Mouse (Mus musculus): ENCODE results near the gene Prkab1.

The Prkab1 gene

GRCm38 (mm10) chr5:116017391-116017790, 6.9 kb downstream of the Prkab1 start:
- no peak for DNase-seq

GRCm38 (mm10) chr5:116016542-116016941, 7.8 kb downstream of the Prkab1 start:
- DNase-seq: no peak

DNA sequence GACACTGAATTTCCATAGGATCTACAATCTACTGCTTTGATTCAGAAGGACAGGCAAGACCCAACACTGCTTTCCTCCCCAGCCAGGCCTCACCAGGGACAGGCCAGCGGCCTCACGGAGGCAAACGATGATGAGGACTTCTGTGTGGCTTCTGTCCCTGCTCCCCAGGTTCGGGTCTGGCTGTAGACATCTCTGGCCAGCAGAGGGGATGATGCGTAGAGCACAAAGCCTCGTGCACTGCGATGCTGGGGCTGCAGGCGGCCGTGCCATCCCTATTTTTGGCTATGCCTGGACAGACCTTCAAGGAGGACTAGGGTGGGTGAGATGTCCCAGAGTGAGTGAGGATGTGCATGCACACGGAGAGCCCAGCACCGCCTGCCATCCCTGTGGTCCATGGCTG, 10.1 kb downstream of the Prkab1 start:
- DNase-seq: no peak

DNA sequence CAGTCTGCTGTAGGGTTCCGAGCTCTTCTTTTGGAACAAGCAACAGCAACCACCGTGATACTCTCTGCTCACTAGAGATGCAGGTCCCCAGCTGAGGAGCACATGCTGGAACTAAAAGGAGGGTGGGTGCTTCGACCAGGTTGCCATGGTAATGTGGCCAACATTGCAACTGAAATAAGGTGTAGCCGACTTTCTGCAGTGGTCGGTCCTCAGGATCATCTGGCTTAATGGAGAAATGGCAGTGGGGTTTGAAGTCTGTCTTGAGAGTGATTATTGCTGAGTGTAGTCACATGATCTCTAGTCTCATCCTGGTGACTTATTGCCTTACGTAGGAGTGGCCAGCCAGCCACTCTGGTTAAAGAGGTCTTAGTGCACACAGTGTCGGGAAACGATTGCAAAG, 10.5 kb downstream of the Prkab1 start:
- DNase-seq: no peak

DNA sequence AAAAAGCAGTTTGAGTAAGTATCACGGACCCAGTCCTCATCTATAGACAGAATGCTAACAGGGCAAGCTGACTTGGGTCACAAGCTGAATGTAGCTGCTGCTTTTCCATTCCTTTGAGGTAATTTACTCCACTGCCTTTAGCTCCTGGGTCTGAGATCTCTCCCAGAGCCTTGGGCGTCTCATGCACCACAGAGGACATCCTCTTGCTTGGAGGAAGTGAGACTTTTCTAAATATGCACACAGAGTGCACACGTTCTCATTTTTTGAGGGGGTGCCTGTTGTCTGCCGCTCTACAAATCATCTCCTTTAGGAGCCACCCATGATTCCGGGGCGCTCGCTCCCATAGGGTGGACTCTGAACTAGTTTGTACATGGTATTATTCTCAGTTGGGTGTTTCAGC, 11.8 kb downstream of the Prkab1 start:
- DNase-seq: no peak

GRCm38 (mm10) chr5:116011700-116012099, 12.6 kb downstream of the Prkab1 start:
- no peak for DNase-seq

GRCm38 (mm10) chr5:116009884-116010627, 14.3 kb downstream of the Prkab1 start:
- no peak for DNase-seq

- no peak for DNase-seq
Measured at GRCm38 (mm10) chr5:116009091-116009851, 15.0 kb downstream of the Prkab1 start.

DNA sequence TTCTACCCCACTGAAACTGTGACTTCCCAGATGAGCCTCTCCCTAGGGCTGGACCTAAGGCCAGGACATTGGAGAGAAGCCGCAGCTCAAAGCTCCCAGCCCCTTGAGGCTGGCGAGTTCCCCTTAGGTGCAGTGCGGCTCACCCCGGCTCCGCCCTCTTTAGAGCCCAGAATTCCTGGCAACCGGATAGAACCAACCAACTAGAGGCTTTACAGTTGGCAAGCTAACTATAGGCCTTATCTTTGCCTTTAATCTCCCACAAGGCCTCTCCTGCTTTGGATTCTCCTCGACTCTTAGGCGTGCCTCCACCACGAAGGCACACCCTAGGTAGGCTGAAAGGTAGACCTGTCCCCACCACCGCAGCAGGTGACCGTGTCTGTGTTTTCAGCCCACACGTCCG, 16.6 kb downstream of the Prkab1 start:
- no peak for DNase-seq

GRCm38 (mm10) chr5:116006324-116007099, 17.8 kb downstream of the Prkab1 start:
- DNase-seq: no peak

DNA sequence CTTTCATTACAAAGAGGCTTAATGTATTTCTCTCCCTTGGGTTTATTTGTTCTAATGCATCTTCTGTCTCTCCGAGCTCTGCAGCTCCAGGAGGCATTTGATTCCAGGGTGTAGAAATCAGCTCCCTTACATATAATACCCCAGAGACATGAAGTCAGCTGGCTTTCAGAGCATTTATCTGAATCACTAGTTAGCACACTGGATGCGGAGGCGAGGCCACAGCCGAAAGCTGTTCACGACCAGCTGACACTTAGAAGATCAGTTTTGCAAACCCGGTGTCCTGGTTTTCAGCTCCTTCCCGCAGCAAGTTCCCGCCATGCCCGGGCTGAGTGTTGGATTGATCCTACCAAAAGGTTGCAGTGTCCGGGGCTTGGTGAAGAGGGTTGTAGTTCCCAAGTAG, 20.0 kb downstream of the Prkab1 start:
- no peak for DNase-seq

DNA sequence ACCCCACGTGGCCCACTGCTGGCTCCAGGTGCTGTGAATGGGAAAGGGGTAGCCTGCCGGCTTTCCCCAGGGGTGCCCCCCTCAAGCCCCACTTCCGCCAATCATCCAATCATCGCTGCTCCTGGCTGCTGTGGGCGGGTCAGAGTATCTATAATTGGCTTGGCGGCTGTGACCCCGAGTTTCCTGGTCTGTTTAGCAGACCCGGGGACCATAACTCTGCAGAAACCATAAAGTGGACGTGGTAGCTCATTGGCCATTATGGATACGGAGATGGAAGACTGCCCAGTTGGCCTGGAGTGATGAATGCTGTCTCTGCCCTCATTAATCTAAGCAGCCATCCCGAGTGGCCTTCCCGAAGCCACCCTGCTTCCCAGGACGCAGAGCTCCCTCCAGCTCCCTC, 20.5 kb downstream of the Prkab1 start:
- DNase-seq: no peak

GRCm38 (mm10) chr5:116003154-116003553, 21.2 kb downstream of the Prkab1 start:
- no peak for DNase-seq

DNA sequence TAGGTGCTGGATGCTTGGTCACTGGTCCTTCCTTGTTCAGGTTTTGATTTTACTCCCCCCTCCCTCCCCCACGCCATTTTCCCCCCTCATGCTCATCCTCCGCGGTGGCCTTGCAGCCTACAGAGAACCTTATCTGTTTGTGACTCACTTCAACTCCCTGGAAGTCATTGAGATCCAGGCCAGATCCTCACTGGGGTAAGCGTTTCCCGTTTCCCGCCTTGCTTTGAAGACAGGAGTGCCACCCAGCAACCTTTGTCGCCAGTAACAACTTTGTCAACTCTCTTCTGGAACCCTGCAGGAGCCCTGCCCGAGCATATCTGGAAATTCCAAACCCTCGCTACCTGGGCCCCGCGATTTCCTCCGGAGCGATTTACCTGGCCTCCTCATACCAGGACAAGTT, 26.9 kb downstream of the Prkab1 start:
- DNase-seq: no peak

- peak; percentile 44 for DNase-seq
Measured at GRCm38 (mm10) chr5:115994101-115994500, 30.2 kb downstream of the Prkab1 start.

GRCm38 (mm10) chr5:115991717-115992116, 32.6 kb downstream of the Prkab1 start:
- no peak for DNase-seq

DNA sequence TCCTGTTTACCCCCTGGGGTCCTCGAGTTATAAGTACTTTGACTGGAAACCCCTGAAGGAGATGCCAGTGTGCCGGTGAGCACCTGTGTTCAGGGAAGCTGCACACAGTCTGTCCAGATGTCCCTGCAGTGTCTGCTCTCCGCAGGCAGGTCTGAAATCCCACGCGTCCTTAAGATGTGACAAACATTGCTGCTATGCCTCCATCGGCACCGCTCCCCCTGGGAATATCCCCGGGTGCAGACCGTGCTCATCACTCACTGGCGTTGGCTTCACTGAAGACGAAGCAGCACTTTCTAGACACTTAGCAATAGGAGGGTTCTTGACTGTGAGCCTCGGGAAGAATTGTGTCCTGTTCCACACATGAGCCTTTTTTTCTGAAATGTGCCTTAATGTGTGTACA, 37.0 kb downstream of the Prkab1 start:
- DNase-seq: no peak

- DNase-seq: peak; percentile 39
Measured at GRCm38 (mm10) chr5:115985101-115985500, 39.2 kb downstream of the Prkab1 start.

DNA sequence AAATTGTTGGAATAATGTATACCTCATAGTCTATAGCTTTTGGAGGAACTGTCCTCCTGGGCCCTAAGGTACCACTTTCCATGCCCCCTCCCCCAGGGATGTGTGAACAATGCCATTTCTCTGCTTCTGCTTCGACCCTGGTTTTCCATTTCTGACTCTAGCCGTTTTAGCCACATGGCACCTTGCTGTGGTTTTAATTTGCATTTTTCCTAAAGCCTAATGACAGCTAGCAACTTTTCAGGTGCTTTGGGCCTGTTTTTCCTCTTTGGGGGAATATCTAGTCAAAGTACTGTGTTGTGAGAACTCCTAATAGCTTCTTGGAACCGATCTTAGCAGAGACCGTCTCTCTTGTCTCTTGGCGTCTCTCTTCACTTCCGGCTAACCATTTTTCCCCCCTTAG, 39.9 kb downstream of the Prkab1 start:
- DNase-seq: no peak

GRCm38 (mm10) chr5:115982671-115983373, 41.5 kb downstream of the Prkab1 start:
- no peak for DNase-seq

GRCm38 (mm10) chr5:115980537-115980936, 43.8 kb downstream of the Prkab1 start:
- no peak for DNase-seq

- DNase-seq: peak; percentile 41
Measured at GRCm38 (mm10) chr5:115979134-115979696, 45.1 kb downstream of the Prkab1 start.

- DNase-seq: no peak
Measured at GRCm38 (mm10) chr5:115978255-115978654, 46.1 kb downstream of the Prkab1 start.

Measured in cerebellum, adult 9-11 months (tissue).